Mouse (Mus musculus) small intestine, adult 2 months (tissue): ENCODE data around the gene Robo2.

Experiments
- CTCF ChIP-seq: fragments of 200-500 bp; IDR thresholded peaks from 2 replicates; pipeline ENCODE4 v1.5.1; 2012; ENCODE audit warnings: low read depth, mild to moderate bottlenecking, control low read depth, inconsistent platforms, low read length, moderate library complexity, mixed read lengths; ENCODE audit not compliant: insufficient replicate concordance, insufficient read length; ENCODE audit errors: extremely low read depth
- POLR2A ChIP-seq: fragments of 200-500 bp; IDR thresholded peaks from 2 replicates; pipeline ENCODE4 v1.6.1; 2012; ENCODE audit warnings: low read depth, mild to moderate bottlenecking, control low read depth, inconsistent platforms, low read length, moderate library complexity

- TF ChIP-seq CTCF (no peak), POLR2A (no peak)
Measured at GRCm38 (mm10) chr16:73908504-73908903, 503.1 kb downstream of the Robo2 start.
